Comparison of ENCODE assay signal across 26 mouse cellular contexts in genomic region chr8:8858636-8859035, GRCm38 (mm10).
DNase-seq lines count a peak whose midpoint lies in the region; ATAC-seq lines count a peak whose summit lies in the region.
"Had no signal": no experiment of that assay in that cellular context is flagged by ENCODE, and none has a peak within 500 bp of the region (broad histone marks: within the 10 kb centered on the region; RNA-seq: fewer than 3 reads in every experiment).

No protein-coding gene starts in this region.

- no peak overlapping the region for H3K4me2 ChIP-seq in kidney, embryonic 16.5 days (replicated peaks; ENCODE audit: low read depth, low read length)
- H3K4me2 ChIP-seq: embryonic facial prominence, embryonic 15.5 days; forebrain, embryonic 12.5 days; heart, embryonic 15.5 days; limb, embryonic 12.5 days; liver, embryonic 12.5 days; midbrain, embryonic 13.5 days had no signal

- no peak overlapping the region for H3K9ac ChIP-seq in kidney, embryonic 16.5 days (replicated peaks; ENCODE audit: low read length)
- H3K9ac ChIP-seq: embryonic facial prominence, embryonic 15.5 days; forebrain, embryonic 12.5 days; forebrain, postnatal 0 days; heart, embryonic 15.5 days; limb, embryonic 12.5 days; liver, embryonic 12.5 days; liver, postnatal 0 days; midbrain, embryonic 13.5 days had no signal

- peak; percentile 27; the same call in 1 of the 2 replicates for ATAC-seq in kidney, embryonic 16.5 days (ENCODE audit: low FRiP score, low TSS enrichment)
- ATAC-seq: activated CD4-positive, CD25-positive, alpha-beta regulatory T cell, adult 4 months; forebrain, postnatal 0 days; hindbrain, embryonic 16.5 days; liver, embryonic 12.5 days; liver, postnatal 0 days; lung, postnatal 0 days; midbrain, embryonic 13.5 days had no signal

- H3K4me1 ChIP-seq in kidney, embryonic 16.5 days (ENCODE audit: insufficient read depth, low read length) = peaks cover 5% of the 10 kb centered on the region; the same call in 1 of the 2 replicates
- H3K4me1 ChIP-seq: embryonic facial prominence, embryonic 15.5 days; liver, embryonic 12.5 days; midbrain, embryonic 13.5 days had no signal

- DNase-seq in adrenal gland, postnatal 10 days = peak; percentile 13
- DNase-seq in adrenal gland, adult 8-10 months = no peak
- DNase-seq in kidney, adult 9 months = peak; percentile 17
- no peak for DNase-seq in kidney, adult 11 months
- peak; percentile 11 for DNase-seq in large intestine, adult 2 months (ENCODE audit: low read depth, low spot score)
- no peak for DNase-seq in layer of hippocampus, adult 18-20 months (ENCODE audit: low spot score in 2 of 2)
- DNase-seq: adrenal gland, postnatal 14 days; cerebellum, adult 11 months; cerebellum, adult 9-11 months; forebrain, postnatal 0 days; liver, postnatal 0 days; retina, postnatal 1 day; right cerebral cortex, postnatal 14 days had no signal

- H3K4me3 ChIP-seq in kidney, embryonic 16.5 days (ENCODE audit: low read length) = no peak overlapping the region
- H3K4me3 ChIP-seq: embryonic facial prominence, embryonic 10.5 days; embryonic facial prominence, embryonic 15.5 days; forebrain, embryonic 12.5 days; heart, embryonic 15.5 days; limb, embryonic 12.5 days; liver, embryonic 12.5 days; midbrain, embryonic 13.5 days had no signal

- WGBS in kidney, embryonic 16.5 days = 15% methylated on average over 3 of the region's 3 CpGs
- WGBS in large intestine, adult 2 months = 26% methylated on average over 3 of the region's 3 CpGs

- no peaks in the 10 kb centered on the region for H3K36me3 ChIP-seq in kidney, embryonic 16.5 days (ENCODE audit: insufficient read depth, low read length)
- H3K36me3 ChIP-seq: embryonic facial prominence, embryonic 10.5 days; embryonic facial prominence, embryonic 15.5 days; forebrain, embryonic 12.5 days; heart, embryonic 15.5 days; limb, embryonic 12.5 days; liver, embryonic 12.5 days; midbrain, embryonic 13.5 days had no signal

- H3K9me3 ChIP-seq in kidney, embryonic 16.5 days (ENCODE audit: low read length) = no peaks in the 10 kb centered on the region
- H3K9me3 ChIP-seq: embryonic facial prominence, embryonic 10.5 days; embryonic facial prominence, embryonic 15.5 days; forebrain, embryonic 12.5 days; heart, embryonic 15.5 days; limb, embryonic 12.5 days; liver, embryonic 12.5 days; midbrain, embryonic 13.5 days had no signal

- H3K27me3 ChIP-seq in kidney, embryonic 16.5 days (ENCODE audit: insufficient read depth, low read length) = no peaks in the 10 kb centered on the region; the same call in 1 of the 2 replicates
- H3K27me3 ChIP-seq: CH12.LX; embryonic facial prominence, embryonic 15.5 days; heart, embryonic 15.5 days; limb, embryonic 12.5 days; liver, embryonic 12.5 days had no signal

- H3K27ac ChIP-seq in kidney, embryonic 16.5 days (ENCODE audit: low read length) = no peak overlapping the region
- H3K27ac ChIP-seq: embryonic facial prominence, embryonic 10.5 days; embryonic facial prominence, embryonic 15.5 days; forebrain, embryonic 12.5 days; heart, embryonic 15.5 days; limb, embryonic 12.5 days; liver, embryonic 12.5 days; macrophage; midbrain, embryonic 13.5 days had no signal

Comparison
In these comparisons a context has a peak if more than half of its experiments do, and no peak if none do; other contexts are left out.
1. DNase-seq: peak in adrenal gland, postnatal 10 days (single experiment), kidney, adult 9 months (single experiment) and large intestine, adult 2 months (single experiment); none in adrenal gland, adult 8-10 months (single experiment), kidney, adult 11 months (single experiment) and layer of hippocampus, adult 18-20 months (0 of 2).